8 mouse cellular contexts compared by ENCODE assay signal in the genomic region with DNA sequence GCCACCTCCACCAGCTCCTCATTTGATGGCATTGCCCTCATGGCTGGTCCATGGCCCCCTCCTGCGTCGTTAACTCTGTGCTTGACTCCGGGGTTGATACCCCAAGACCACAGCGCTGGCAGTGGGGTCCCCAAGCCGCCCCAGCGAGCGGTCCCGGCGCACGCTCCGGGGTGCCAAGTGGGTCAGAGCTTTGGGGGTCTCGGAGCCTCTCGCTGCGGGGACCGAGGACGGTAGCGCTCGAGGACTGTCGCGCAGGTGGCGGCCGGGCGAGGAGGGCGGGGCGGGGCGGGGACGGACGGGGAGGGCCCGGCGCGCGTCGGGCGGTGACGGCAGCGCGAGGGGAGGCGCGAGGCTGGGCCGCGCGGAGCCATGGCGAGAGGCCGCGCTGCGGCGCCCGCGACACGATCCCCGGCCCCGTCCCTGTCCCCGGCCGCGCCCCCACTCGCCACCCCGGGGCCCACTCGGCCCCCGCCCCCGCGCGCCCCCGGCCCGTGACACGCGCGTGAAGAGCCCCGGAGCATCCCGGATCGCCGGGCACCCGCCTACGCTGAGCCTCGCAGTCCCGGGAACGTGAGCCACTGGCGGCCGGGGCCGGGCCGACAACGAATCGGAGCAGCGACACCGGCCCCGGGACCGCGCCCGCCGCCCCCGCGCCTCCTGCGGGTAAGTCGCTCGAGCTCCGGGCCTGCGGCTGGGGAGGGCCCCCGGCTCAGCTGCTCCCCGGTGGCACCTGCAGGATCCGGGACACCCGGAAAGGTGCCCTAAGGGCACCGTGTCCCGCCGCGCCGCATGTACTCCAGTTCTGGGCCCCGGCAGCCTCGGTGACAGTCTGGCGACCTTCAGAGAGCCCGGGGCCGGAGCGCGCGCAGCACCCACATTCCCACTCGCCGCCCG. TPM values are rescaled to one million over a fixed set of nuclear protein-coding genes. Genes with fewer than 3 reads are reported as not detected.
DNase-seq lines count a peak whose midpoint lies in the region; ATAC-seq lines count a peak whose summit lies in the region.

A gene (plus strand): TSS at position 332 of the 894 bp plus-strand sequence.

- ATAC-seq in hindbrain, embryonic 15.5 days (ENCODE audit: low FRiP score, low read depth): peak; percentile 88

- peak; percentile 78 for DNase-seq in kidney, adult 18-20 months
- no peak for DNase-seq in kidney, adult 11 months
- DNase-seq in cerebellum, adult 8-10 months: peak; percentile 68
- peak; percentile 45 to 62 for DNase-seq in gastrocnemius, adult 8-10 months (ENCODE audit: low spot score in 2 of 2)
- peak; percentile 68 for DNase-seq in left cerebral cortex, postnatal 4 days
- peak; percentile 75 for DNase-seq in midbrain, embryonic 10.5 days (ENCODE audit: low spot score)
- DNase-seq in spleen, postnatal 10 days (ENCODE audit: low spot score in 2 of 2): peak; percentile 69 to 73

- H3K4me2 ChIP-seq in hindbrain, embryonic 15.5 days: peak within 1 kb of the TSS; percentile 97

- H3K9ac ChIP-seq in hindbrain, embryonic 15.5 days: peak within 1 kb of the TSS; percentile 91

- peaks cover 42% of the 10 kb centered on the region for H3K4me1 ChIP-seq in hindbrain, embryonic 15.5 days (replicated peaks)
- peaks cover 55% of the 10 kb centered on the region for H3K4me1 ChIP-seq in midbrain, embryonic 10.5 days

- H3K27ac ChIP-seq in hindbrain, embryonic 15.5 days (replicated peaks): peak within 1 kb of the TSS; percentile 76
- peak within 1 kb of the TSS; percentile 97 for H3K27ac ChIP-seq in midbrain, embryonic 10.5 days (replicated peaks)

- no peaks in the 10 kb centered on the region for H3K36me3 ChIP-seq in hindbrain, embryonic 15.5 days
- H3K36me3 ChIP-seq in midbrain, embryonic 10.5 days: no peaks in the 10 kb centered on the region; the same call in 1 of the 2 replicates

- peak within 1 kb of the TSS; percentile 93 for H3K4me3 ChIP-seq in hindbrain, embryonic 15.5 days
- H3K4me3 ChIP-seq in midbrain, embryonic 10.5 days: peak within 1 kb of the TSS; percentile 96

- no peaks in the 10 kb centered on the region for H3K9me3 ChIP-seq in hindbrain, embryonic 15.5 days
- H3K9me3 ChIP-seq in midbrain, embryonic 10.5 days (replicated peaks): no peaks in the 10 kb centered on the region

- intact Hi-C loops in left cerebral cortex, postnatal 4 days (cut with DNase I): loop anchor here (5.0 kb wide), 2 partner anchors 60 to 75 kb away; no protein-coding TSS in a partner anchor

- under 1% methylated on average over 72 of the region's 116 CpGs for WGBS in hindbrain, embryonic 15.5 days
- under 1% methylated on average over 92 of the region's 116 CpGs for WGBS in midbrain, embryonic 10.5 days

- no peaks in the 10 kb centered on the region for H3K27me3 ChIP-seq in hindbrain, embryonic 15.5 days
- peaks cover 33% of the 10 kb centered on the region for H3K27me3 ChIP-seq in midbrain, embryonic 10.5 days (ENCODE audit: low read depth, poor library complexity, severe bottlenecking)

RNA-seq across cellular contexts. Expression of the gene that starts here (rescaled TPM):
- total RNA-seq in gastrocnemius, adult 8-10 months (2022): 100 to 1,000 TPM; 133 to 200 (median 169) TPM
- 58.3 and 58.4 TPM in 2 replicates for polyA plus RNA-seq in hindbrain, embryonic 15.5 days (2015; fragmentation: Nextera tagmentation; extraction: Ambion mirVana)
- total RNA-seq in left cerebral cortex, postnatal 4 days (2021): 100 to 1,000 TPM; 208 to 215 TPM
- 26.5 and 29.7 TPM in 2 replicates for polyA plus RNA-seq in midbrain, embryonic 10.5 days (2016; fragmentation: Nextera tagmentation; extraction: Ambion mirVana)
